Mouse (Mus musculus) embryonic fibroblast, embryonic 13.5 days (primary cell): ENCODE measurements at regions not wholly inside any gene's neighbourhood (a gene's known extent, or its start where the extent isn't known, plus 50 kb on each side); places are given as distances from the start of the nearest gene placed in this dataset.

Experiments
- CTCF ChIP-seq: IDR thresholded peaks from 2 replicates; pipeline ENCODE4 v1.5.1; 2011; ENCODE audit warnings: mild to moderate bottlenecking, control low read depth, low read length, moderate library complexity, borderline replicate concordance; ENCODE audit not compliant: insufficient read depth
- POLR2A ChIP-seq: IDR thresholded peaks from 2 replicates; pipeline ENCODE4 v1.6.1; 2011; ENCODE audit warnings: low read depth, mild to moderate bottlenecking, control low read depth, low read length, moderate library complexity

- TF ChIP-seq CTCF (no peak), POLR2A (no peak)
Observed at GRCm38 (mm10) chr1:73459754-73460534, 444.2 kb upstream of the Tnp1 start.
